Comparison of ENCODE assay signal across 24 mouse cellular contexts in the genomic region with DNA sequence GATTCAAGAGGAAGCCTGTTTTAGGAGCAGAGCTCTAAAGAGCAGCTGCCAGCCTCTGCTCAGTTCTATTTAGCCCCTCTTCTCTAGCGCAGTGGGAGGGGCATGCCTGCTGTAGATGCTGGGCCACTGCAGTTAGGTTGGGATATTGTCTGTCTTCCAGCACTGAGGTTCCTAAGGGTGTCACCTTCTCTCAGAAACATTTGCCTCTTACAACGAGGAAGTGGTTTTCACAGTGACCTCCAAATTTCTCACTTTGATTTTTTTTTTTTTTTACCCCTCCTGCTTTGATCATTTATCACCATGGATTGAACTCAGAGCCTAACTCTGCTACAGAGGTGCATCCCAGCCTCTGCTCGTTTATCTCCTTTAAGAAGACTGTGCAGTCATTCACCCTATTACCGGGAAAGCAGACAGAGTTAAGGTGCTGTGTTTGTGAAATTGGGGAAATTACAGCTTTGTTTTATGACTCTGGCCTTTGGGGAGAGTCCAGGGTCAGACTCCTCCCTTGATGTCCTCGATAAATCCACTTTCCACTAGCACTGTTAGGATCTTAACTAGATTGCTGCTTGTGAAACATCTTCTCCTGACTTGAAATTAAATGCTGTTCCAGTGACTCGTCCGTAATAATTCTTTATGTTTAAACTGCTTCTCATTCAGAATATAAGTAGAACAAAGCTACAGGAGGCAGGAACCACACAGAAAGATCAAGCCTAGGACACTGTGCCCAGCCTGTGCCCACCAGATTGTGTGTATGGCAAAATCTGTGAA.
DNase-seq lines count a peak whose midpoint lies in the region; ATAC-seq lines count a peak whose summit lies in the region.
"Had no signal": no experiment of that assay in that cellular context is flagged by ENCODE, and none has a peak within 500 bp of the region (broad histone marks: within the 10 kb centered on the region; RNA-seq: fewer than 3 reads in every experiment).

No protein-coding gene starts in this region.

- H3K4me3 ChIP-seq in intestine, embryonic 15.5 days (replicated peaks): no peak overlapping the region
- no peak overlapping the region for H3K4me3 ChIP-seq in intestine, embryonic 16.5 days (ENCODE audit: low read length)
- H3K4me3 ChIP-seq in limb, embryonic 10.5 days: no peak overlapping the region
- H3K4me3 ChIP-seq: heart, embryonic 13.5 days; hindbrain, embryonic 13.5 days; layer of hippocampus, adult 2 months; midbrain, embryonic 10.5 days; neural tube, embryonic 12.5 days had no signal

- H3K9ac ChIP-seq in intestine, embryonic 15.5 days: no peak overlapping the region
- H3K9ac ChIP-seq in intestine, embryonic 16.5 days (ENCODE audit: low read depth, low read length): no peak overlapping the region
- H3K9ac ChIP-seq: heart, embryonic 13.5 days; hindbrain, embryonic 13.5 days; neural tube, embryonic 12.5 days had no signal

- 41% methylated on average over 7 of the region's 7 CpGs for WGBS in intestine, embryonic 15.5 days
- WGBS in intestine, embryonic 16.5 days: 42% methylated on average over 7 of the region's 7 CpGs
- WGBS in limb, embryonic 10.5 days: 34% methylated on average over 7 of the region's 7 CpGs

- no peak overlapping the region for H3K4me2 ChIP-seq in intestine, embryonic 15.5 days (replicated peaks)
- H3K4me2 ChIP-seq in intestine, embryonic 16.5 days (ENCODE audit: low read depth, low read length): no peak overlapping the region
- H3K4me2 ChIP-seq: heart, embryonic 13.5 days; hindbrain, embryonic 13.5 days; neural tube, embryonic 12.5 days had no signal

- H3K9me3 ChIP-seq in intestine, embryonic 15.5 days: no peaks in the 10 kb centered on the region
- no peaks in the 10 kb centered on the region for H3K9me3 ChIP-seq in intestine, embryonic 16.5 days (ENCODE audit: control insufficient read depth, low read length)
- H3K9me3 ChIP-seq in limb, embryonic 10.5 days (replicated peaks): no peaks in the 10 kb centered on the region
- H3K9me3 ChIP-seq: heart, embryonic 13.5 days; hindbrain, embryonic 13.5 days; midbrain, embryonic 10.5 days; neural tube, embryonic 12.5 days had no signal

- no peaks in the 10 kb centered on the region for H3K36me3 ChIP-seq in intestine, embryonic 15.5 days
- no peaks in the 10 kb centered on the region for H3K36me3 ChIP-seq in intestine, embryonic 16.5 days (ENCODE audit: control insufficient read depth, insufficient read depth, low read length)
- no peaks in the 10 kb centered on the region for H3K36me3 ChIP-seq in splenic B cell, adult 2 months (ENCODE audit: control insufficient read depth, insufficient read depth, low read length, poor library complexity, severe bottlenecking)
- no peaks in the 10 kb centered on the region for H3K36me3 ChIP-seq in limb, embryonic 10.5 days
- H3K36me3 ChIP-seq: G1E; heart, embryonic 13.5 days; hindbrain, embryonic 13.5 days; midbrain, embryonic 10.5 days; neural tube, embryonic 12.5 days had no signal

- 0 out of 2 replicates have a peak, but pooled peaks cover 14% of the 10 kb centered on the region for H3K4me1 ChIP-seq in intestine, embryonic 15.5 days (replicated peaks)
- H3K4me1 ChIP-seq in intestine, embryonic 16.5 days (ENCODE audit: control insufficient read depth, insufficient read depth, low read length): peaks cover 18% of the 10 kb centered on the region; the same call in 1 of the 2 replicates
- H3K4me1 ChIP-seq in limb, embryonic 10.5 days: peaks cover 32% of the 10 kb centered on the region

- H3K27ac ChIP-seq in intestine, embryonic 15.5 days: no peak overlapping the region
- no peak overlapping the region for H3K27ac ChIP-seq in intestine, embryonic 16.5 days (ENCODE audit: low read length)
- H3K27ac ChIP-seq in limb, embryonic 10.5 days: no peak overlapping the region
- H3K27ac ChIP-seq: heart, embryonic 13.5 days; hindbrain, embryonic 13.5 days; kidney, postnatal 0 days; layer of hippocampus, adult 2 months; midbrain, embryonic 10.5 days; neural tube, embryonic 12.5 days had no signal

- 0 out of 2 replicates have a peak, but pooled peaks have one; percentile 41 for ATAC-seq in intestine, embryonic 15.5 days
- ATAC-seq in intestine, embryonic 16.5 days: no peak
- ATAC-seq in activated CD4-positive, CD25-positive, alpha-beta regulatory T cell, adult 4 months: peak; percentile 42
- ATAC-seq: intestine, postnatal 0 days had no signal

- peak; percentile 30 for DNase-seq in CD4-positive, CD25-positive, alpha-beta regulatory T cell, adult 2 months (ENCODE audit: low read depth, low spot score)
- DNase-seq in splenic B cell, adult 2 months (ENCODE audit: low read depth, low spot score): peak; percentile 12
- DNase-seq in limb, embryonic 10.5 days (ENCODE audit: low spot score): no peak
- no peak for DNase-seq in lung, postnatal 36 days
- DNase-seq in adipocyte (ENCODE audit: low spot score): no peak
- DNase-seq: adrenal gland, postnatal 25 days; cerebellum, adult 11-12 months; cerebellum, postnatal 14 days; embryo, embryonic 11 days; layer of hippocampus, postnatal 36 days; liver; lung, adult 2 months; right cerebral cortex, adult 18-20 months had no signal

- H3K27me3 ChIP-seq in intestine, embryonic 15.5 days (replicated peaks): no peaks in the 10 kb centered on the region
- no peaks in the 10 kb centered on the region for H3K27me3 ChIP-seq in intestine, embryonic 16.5 days (replicated peaks; ENCODE audit: control insufficient read depth, insufficient read depth, low read length)
- H3K27me3 ChIP-seq in splenic B cell, adult 2 months (ENCODE audit: control insufficient read depth, insufficient read depth, low read length, poor library complexity, severe bottlenecking): no peaks in the 10 kb centered on the region
- no peaks in the 10 kb centered on the region for H3K27me3 ChIP-seq in limb, embryonic 10.5 days (ENCODE audit: low read depth, poor library complexity, severe bottlenecking)
- H3K27me3 ChIP-seq: heart, embryonic 13.5 days; hindbrain, embryonic 13.5 days; neural tube, embryonic 12.5 days had no signal

Comparison
In these comparisons a context has a peak if more than half of its experiments do, and no peak if none do; other contexts are left out.
1. DNase-seq: peak in CD4-positive, CD25-positive, alpha-beta regulatory T cell, adult 2 months (single experiment) and splenic B cell, adult 2 months (single experiment); none in limb, embryonic 10.5 days (single experiment), lung, postnatal 36 days (single experiment) and adipocyte (single experiment).